Mouse (Mus musculus) ES-E14 (cell line): ENCODE measurements at regions not wholly inside any gene's neighbourhood (a gene's known extent, or its start where the extent isn't known, plus 50 kb on each side); places are given as distances from the start of the nearest gene placed in this dataset.

Experiments
- CHD2 ChIP-seq: IDR thresholded peaks from 2 replicates; pipeline ENCODE4 v1.6.1; 2014; ENCODE audit warnings: mild to moderate bottlenecking, low read depth, low read length, inconsistent platforms
- HCFC1 ChIP-seq: IDR thresholded peaks from 2 replicates; pipeline ENCODE4 v1.6.1; 2012; ENCODE audit warnings: low read length, inconsistent platforms, borderline replicate concordance; ENCODE audit not compliant: insufficient read depth
- MAFK ChIP-seq: IDR thresholded peaks from 2 replicates; pipeline ENCODE4 v1.6.1; 2014; ENCODE audit warnings: mild to moderate bottlenecking, low read depth, low read length, inconsistent platforms; ENCODE audit not compliant: insufficient read depth
- ZNF384 ChIP-seq: IDR thresholded peaks from 2 replicates; pipeline ENCODE4 v1.6.1; 2012; ENCODE audit warnings: low read depth, low read length, inconsistent platforms

DNA sequence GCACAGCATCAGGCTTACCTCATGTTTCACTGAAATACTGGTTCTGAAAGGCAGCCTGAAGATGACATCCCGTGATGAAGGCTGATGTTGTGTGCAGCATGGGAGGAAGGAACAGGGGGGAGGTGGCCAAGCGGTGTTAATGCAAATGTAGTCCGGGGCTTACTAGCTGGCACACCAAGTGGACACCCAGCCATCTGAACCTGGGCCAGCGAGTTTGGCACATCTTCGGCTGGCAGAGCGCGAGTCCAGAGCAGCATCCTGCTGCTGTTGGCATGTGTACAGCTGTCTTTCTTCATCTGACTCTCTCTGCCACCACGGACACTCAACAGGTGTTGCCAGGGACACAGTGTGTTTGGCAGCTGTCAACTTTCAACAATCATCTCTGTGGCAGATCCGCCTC lies 135.0 kb upstream of the Ap5m1 start:
- TF ChIP-seq ZNF384 (no peak), MAFK (no peak), HCFC1 (no peak), CHD2 (no peak)
